Mouse (Mus musculus) layer of hippocampus, postnatal 36 days (tissue): ENCODE measurements around the gene Gch1. TPM values are rescaled to one million over a fixed set of nuclear protein-coding genes. Genes with fewer than 3 reads are reported as not detected.

ENCODE experiments used
- total RNA-seq, 2 experiments: library from RNA; stranded (reverse); gene quantifications; 2 replicates each; pipeline ENCODE4 v1.2.3; 2021

Gene Gch1
- total RNA-seq, 2 experiments from 2014 or later = 1.4 to 1.6 TPM

Other genes starting within 250 kb of the Gch1 start
- gene Wdhd1, start 87.4 kb upstream of the Gch1 start, total RNA-seq = 1 to 10 TPM; 6.6 to 7.6 TPM
- gene Socs4, start 87.5 kb upstream of the Gch1 start, total RNA-seq = 10 to 100 TPM; 12.5 to 14.7 TPM
- 10 to 100 TPM; 55.8 to 57.8 TPM for gene Mapk1ip1l, start 108.9 kb upstream of the Gch1 start, total RNA-seq
- 1 to 10 TPM in 1 of 2 experiments, under 1 TPM in 1; 0.62 to 1.4 TPM for gene Lgals3, start 178.3 kb upstream of the Gch1 start, total RNA-seq
- gene Dlgap5, start 229.0 kb upstream of the Gch1 start, total RNA-seq = under 1 TPM; 0.37 to 0.86 TPM